Mouse (Mus musculus): ENCODE measurements around the gene Ppp2r3a.

Gene Ppp2r3a

DNA sequence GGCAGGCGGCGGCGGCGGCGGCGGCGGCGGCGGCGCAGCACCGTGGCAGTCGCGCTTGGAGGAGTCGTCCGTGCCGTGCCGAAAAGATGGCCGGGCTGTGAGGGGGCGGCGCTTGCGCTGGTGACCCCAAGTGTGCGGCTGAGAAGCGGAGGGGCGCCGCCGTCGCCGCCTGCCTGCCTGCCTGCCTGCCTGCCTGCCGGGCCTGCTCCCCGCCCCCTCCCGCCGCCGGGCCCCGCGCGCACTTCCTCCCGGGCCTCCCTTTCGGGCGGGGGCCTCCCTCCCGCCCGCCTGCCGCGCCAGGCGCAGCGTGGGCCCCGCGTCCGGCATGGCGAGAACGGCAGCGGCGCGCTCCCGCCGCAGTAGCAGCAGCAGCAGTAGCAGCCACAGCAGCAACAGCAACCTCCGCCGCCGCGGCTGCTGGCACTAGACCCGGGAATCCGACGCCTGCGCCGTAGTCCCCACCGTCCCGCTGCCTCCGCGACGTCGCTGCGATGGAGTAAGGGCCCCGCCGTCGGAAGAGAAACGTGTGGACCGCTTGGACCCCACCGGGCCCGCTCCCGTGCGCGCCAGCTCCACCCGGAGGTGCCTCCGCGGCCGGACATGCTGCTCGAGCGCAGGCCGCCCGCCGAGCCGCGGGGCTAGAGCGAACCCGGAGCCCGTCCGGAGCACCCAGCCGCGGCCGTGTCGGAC, 177.1 kb downstream of the Ppp2r3a start:
- peak; percentile 66 for DNase-seq (ENCODE audit: low spot score)

DNA sequence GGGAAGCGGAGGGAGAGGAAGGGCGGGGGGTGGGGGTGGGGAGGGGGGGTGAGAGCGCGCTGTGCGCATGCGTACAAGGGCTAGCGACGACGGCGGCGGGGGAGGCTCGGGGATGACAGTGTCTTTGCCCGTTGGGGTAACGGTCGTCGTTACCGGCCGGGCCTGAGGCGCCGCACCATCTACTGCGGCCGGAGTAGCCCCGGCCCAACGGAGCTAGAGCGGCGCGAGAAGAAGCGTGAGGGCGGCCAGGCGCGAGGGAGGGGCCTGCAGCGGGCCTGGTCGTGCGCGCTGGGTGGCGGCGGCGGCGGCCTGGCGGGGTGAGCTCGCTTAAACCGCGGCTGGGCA, 177.6 kb downstream of the Ppp2r3a start, which contains the start of gene Msl2:
Msl2 (plus strand) TSS at position 115 of the 345 bp plus-strand sequence.
- no peak for DNase-seq (ENCODE audit: low spot score)

DNA sequence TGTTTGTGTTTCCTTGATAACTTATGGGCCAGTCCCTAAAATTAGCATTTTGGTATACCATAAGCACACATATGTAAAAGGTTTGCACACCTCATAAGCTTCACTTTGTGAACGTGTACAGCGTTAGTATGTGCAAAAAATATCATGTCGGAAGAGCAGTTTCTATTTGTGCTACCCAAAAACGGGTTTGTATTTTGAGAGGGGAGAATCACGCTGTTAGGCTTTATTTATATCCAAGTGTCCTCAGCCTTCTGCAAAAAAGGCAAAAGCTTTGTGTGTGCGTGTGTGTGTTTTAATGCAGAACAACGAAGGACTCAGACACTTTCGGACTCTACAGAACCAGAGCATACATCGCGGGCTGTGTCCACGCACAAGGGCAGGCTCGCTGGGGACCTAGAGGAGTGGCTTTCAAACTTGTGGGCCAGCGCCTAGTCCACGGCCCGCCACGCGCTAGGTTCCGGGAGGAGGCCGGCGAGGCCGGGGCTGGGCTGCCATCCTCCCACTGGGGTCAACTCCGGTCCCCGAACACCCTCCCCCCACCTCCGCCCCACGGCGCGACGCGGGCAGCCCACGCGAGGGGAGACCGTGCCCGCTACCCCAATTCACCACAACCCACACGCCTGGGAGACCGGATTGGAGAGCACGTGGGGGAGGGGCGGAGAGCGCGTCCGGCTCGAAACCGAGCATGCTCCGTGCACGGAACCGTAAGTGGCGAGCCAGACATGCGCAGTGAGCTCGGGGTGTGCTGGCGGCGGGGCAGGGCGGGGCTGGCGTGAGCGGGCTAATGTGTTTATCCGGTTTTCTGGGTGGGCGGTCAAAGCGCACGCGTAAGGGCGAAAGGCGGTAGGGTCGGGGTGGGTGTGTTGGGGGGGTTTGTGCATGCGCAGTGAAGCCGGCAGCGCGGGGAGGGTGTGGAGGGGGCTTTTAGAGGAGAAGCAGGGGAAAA, 178.3 kb downstream of the Ppp2r3a start:
- peak; percentile 96 for DNase-seq (ENCODE audit: low spot score)

DNA sequence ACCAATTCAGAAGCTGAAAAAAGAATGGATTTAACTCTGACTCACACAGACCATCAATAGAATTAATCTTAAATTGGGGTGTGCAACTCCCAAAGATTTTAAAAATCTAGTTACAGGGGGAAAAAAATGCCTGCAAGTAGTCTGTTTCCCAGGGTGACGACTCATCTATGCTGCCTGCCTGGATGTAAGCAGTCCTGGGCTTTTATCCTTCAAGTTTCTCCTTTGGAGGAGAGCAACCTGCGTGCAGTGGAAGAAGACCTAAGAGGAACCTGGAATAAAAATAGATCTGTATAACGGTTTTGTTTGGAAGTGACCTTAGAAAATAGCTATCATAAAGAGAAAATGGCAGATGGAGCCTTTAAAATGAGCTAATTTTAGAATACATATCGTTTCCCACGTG, 179.1 kb downstream of the Ppp2r3a start:
- DNase-seq (ENCODE audit: low spot score) = no peak

DNA sequence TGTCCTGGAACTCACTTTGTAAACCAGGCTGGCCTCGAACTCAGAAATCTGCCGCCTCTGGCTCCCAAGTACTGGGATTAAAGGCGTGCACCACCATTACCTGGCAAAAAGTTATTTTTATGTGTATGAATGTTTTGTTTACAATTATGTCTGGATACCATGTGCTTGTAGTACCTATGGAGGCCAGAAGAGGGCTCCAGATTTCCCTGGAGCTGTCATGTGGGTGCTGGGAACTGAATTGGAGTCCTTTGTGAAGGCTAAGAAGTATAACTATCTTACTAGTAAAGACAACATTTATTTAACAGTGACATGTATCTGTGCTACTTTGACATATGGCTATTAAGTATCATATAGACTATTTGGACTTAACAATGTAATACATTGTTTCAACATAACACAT, 181.8 kb downstream of the Ppp2r3a start:
- no peak for DNase-seq (ENCODE audit: low spot score)

DNA sequence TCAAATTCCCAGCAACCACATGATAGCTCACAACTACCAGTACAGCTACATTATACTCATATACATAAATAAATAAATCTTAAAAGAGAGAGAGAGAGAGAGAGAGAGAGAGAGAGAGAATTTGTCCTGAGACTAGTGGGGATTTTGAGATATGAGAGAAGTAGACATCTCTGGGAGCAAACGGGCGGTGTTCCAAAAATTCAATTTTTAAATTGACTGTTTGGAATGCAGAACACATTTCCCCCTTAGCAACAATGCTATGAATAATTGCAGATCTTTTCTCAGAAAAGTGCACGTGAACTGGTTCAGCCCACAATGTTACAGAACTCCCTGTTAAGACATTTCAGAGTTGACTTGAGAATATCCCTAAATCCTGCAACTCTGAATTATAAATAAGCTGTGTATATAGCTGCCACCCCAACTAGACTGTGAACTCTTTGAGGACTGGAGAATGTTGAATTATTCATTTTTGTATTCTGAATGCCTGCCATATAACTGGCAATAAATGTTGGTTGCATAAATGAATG, 186.5 kb downstream of the Ppp2r3a start:
- DNase-seq (ENCODE audit: low spot score) = no peak

DNA sequence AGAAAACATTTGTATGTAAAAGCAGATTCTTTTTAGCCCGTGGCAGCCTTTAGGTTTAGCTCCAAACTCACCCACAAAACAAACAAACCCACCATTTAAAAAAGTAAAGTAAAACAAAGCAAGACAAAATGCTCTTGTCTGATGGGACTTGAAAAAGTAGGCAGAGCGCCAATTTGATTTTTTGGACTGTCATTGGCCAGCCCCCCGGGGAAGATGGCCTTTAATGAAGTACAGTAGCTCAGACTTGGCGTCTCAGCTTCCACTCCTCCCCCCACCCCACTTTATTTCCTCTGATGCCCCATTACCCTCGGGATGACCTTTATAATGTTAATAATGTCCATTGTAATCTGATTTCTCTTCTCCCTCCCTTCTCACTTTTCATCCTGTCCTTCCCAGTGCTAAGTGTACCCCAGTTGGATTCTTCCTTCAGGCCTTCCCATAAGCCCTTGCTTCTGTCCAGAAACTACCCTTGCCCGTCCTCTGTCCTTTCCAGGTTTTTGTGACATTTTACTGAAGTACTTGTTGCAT, 189.3 kb downstream of the Ppp2r3a start:
- DNase-seq (ENCODE audit: low spot score) = no peak

DNA sequence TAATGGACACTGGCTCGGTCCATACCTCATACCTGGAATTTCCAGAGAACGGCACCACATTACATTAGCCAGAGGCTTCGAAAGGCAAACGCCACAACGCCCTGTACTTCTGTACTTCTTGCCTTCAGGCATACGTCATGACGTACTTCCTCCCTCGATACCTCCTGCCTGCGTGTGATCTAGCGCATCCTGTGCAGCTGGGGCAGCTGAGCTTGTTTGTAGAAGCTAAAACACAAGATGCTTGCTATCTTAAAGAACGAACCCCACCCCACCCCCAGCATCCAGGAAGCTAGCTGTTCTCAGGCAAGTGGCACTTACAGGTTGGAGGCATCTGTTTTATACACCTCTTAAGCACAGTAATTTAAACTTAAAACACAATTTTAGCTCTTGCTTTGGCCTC, 190.6 kb downstream of the Ppp2r3a start:
- DNase-seq (ENCODE audit: low spot score) = no peak

DNA sequence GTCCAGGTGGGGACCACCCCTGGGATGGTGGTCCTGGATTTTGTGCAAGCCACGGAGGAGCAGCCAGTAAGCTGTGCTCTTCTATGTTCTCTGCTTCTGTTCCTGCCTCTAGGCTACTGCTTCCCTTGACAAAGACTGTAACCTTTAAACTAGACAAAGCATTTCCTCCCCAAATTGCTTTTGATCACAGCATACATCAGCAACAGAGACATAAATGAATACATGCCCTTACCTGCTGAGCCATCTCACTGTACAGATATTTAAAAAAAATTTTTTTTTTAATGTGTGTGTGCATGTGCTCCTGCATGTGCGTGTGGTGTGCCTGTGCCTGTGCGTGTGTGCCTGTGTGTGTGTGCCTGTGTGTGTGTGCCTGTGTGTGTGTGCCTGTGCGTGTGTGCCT, 194.4 kb downstream of the Ppp2r3a start:
- no peak for DNase-seq (ENCODE audit: low spot score)
